Mouse (Mus musculus) lung, postnatal 0 days (tissue): ENCODE results near the gene Spag4.

ENCODE experiments used
- CTCF ChIP-seq: IDR thresholded peaks from 2 replicates; pipeline ENCODE4 v1.5.1; 2016; ENCODE audit warnings: antibody characterized with exemption, mild to moderate bottlenecking
- EP300 ChIP-seq: IDR thresholded peaks from 2 replicates; pipeline ENCODE4 v1.6.1; 2016; ENCODE audit warnings: antibody characterized with exemption, mild to moderate bottlenecking, control low read depth

- TF ChIP-seq EP300, result no peak
- no peak for TF ChIP-seq CTCF
These were observed 39.5 kb upstream of the Spag4 start for GRCm38 (mm10) chr2:156025482-156025881.
